ENCODE assay signal across 22 mouse cellular contexts in genomic region chr7:140247216-140247615, GRCm38 (mm10). TPM values are rescaled to one million over a fixed set of nuclear protein-coding genes. Genes with fewer than 3 reads are reported as not detected.
"Had no signal": no experiment of that assay in that cellular context is flagged by ENCODE, and none has a peak within 500 bp of the region (broad histone marks: within the 10 kb centered on the region; RNA-seq: fewer than 3 reads in every experiment).

TSS of gene 5830411N06Rik (plus strand) at chr7:140247284.

- ATAC-seq: midbrain, embryonic 16.5 days had no signal

- H3K27ac ChIP-seq: midbrain, embryonic 10.5 days; midbrain, embryonic 12.5 days; neural tube, embryonic 13.5 days; neural tube, embryonic 15.5 days had no signal

- H3K9ac ChIP-seq: lung, embryonic 14.5 days; midbrain, embryonic 12.5 days; neural tube, embryonic 13.5 days; neural tube, embryonic 15.5 days had no signal

- H3K4me1 ChIP-seq: midbrain, embryonic 10.5 days; midbrain, embryonic 12.5 days; neural tube, embryonic 13.5 days; neural tube, embryonic 15.5 days had no signal

- H3K4me3 ChIP-seq: midbrain, embryonic 10.5 days; midbrain, embryonic 12.5 days; myocyte; neural tube, embryonic 13.5 days; neural tube, embryonic 15.5 days had no signal

- H3K9me3 ChIP-seq: midbrain, embryonic 10.5 days; midbrain, embryonic 12.5 days; neural tube, embryonic 13.5 days had no signal

- H3K36me3 ChIP-seq: midbrain, embryonic 10.5 days; midbrain, embryonic 12.5 days; neural tube, embryonic 13.5 days; neural tube, embryonic 15.5 days had no signal

- H3K4me2 ChIP-seq: lung, embryonic 14.5 days; midbrain, embryonic 12.5 days; neural tube, embryonic 13.5 days; neural tube, embryonic 15.5 days had no signal

- DNase-seq: lung, adult 18-20 months; lung, embryonic 14.5 days; lung, postnatal 10 days; lung, postnatal 4 days; midbrain, embryonic 14.5 days; retina, postnatal 1 day; right cerebral cortex, adult 18-20 months; right cerebral cortex, postnatal 25 days; right cerebral cortex, postnatal 4 days; spleen, adult 18-20 months; thymus, adult 18-20 months; thymus, postnatal 25 days had no signal

- H3K27me3 ChIP-seq: midbrain, embryonic 12.5 days; neural tube, embryonic 13.5 days; neural tube, embryonic 15.5 days had no signal

RNA-seq across cellular contexts. Expression of gene 5830411N06Rik, which starts in this region (rescaled TPM):
- polyA plus RNA-seq: liver, embryonic 16.5 days; lung, embryonic 14.5 days; midbrain, embryonic 10.5 days; midbrain, embryonic 12.5 days; midbrain, embryonic 14.5 days; midbrain, embryonic 16.5 days; neural tube, embryonic 11.5 days; neural tube, embryonic 13.5 days; stomach, embryonic 14.5 days; stomach, embryonic 16.5 days had no signal
